In the genomic region with DNA sequence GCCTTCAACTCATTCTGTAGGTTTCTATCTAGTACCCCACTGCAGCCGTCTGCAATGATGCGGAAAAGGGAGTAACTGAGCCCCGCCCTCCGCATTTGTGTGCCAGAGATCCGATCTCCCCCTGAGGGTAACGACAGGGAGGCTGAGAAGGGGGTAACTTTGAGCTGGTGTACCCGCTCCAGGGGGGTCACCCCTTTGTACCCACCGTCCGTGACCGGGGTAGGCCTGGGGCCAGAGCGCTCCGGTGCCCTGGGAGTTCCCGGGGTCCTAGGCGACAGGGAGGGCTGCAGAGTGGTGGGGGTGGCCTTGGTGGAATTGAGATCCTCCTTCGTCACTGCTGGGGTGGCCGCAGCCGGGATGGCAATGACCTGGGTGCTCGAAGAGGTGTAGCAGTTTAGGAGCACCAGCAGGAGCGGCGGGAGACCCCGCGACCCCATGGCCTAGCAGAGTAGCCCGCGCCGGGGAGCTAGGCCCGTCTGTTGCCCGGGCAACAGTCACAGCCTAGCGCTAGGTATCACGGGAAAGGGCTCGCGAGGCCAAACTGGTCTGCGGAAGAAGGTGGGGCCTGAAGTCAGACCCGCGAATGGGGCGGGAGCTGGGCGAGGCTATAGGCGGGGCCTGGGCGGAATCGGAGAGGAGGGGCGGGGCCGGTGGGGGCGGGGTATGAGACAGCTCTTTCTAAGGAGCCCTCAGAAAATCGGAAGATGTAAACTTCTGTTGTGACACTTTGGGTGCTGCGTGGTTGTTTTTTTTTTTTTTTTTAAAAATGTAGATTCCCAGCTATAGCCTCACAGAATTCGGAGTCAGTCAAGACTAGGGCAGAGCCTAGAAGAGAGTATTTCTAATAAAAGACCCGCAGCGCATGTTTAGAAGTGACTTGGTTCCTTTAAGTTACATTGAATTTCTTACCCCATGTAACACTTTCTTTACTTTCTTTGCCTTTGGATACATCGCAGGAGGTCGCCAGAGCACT, we compare ENCODE assay signal across 8 mouse cellular contexts. TPM values are rescaled to one million over a fixed set of nuclear protein-coding genes. Genes with fewer than 3 reads are reported as not detected.
DNase-seq lines count a peak whose midpoint lies in the region; ATAC-seq lines count a peak whose summit lies in the region.

A gene (minus strand): TSS at position 528 of the 973 bp plus-strand sequence.

- H3K36me3 ChIP-seq in hindbrain, embryonic 11.5 days (ENCODE audit: control insufficient read depth, insufficient read depth, low read length) = no peaks in the 10 kb centered on the region

- 2% methylated on average over 48 of the region's 49 CpGs for WGBS in hindbrain, embryonic 11.5 days

- H3K9ac ChIP-seq in hindbrain, embryonic 11.5 days (ENCODE audit: low read depth, low read length) = peak within 1 kb of the TSS; percentile 73

- H3K27ac ChIP-seq in hindbrain, embryonic 11.5 days (ENCODE audit: low read depth, low read length) = no peak within 1 kb of the TSS

- peak; percentile 97 for ATAC-seq in hindbrain, embryonic 11.5 days (ENCODE audit: low FRiP score)

- DNase-seq in Muller cell, postnatal 12 days (ENCODE audit: inconsistent ontology term) = peak; percentile 93
- DNase-seq in cerebellum, adult 9-11 months = peak; percentile 89
- DNase-seq in frontal cortex, adult 2 months (ENCODE audit: extremely low spot score in 1 of 2, low spot score in 1 of 2) = peak; percentile 57 to 85
- peak; percentile 94 for DNase-seq in hindbrain, embryonic 11.5 days (ENCODE audit: low spot score)
- DNase-seq in layer of hippocampus, postnatal 10 days (ENCODE audit: low spot score in 2 of 2) = peak; percentile 79 to 85
- DNase-seq in lung, postnatal 14 days = peak; percentile 91
- DNase-seq in retina, adult 2 months (ENCODE audit: low read depth, low spot score) = peak; percentile 85
- DNase-seq in thymus, postnatal 36 days = peak; percentile 86 to 91

- H3K4me1 ChIP-seq in hindbrain, embryonic 11.5 days (replicated peaks; ENCODE audit: control insufficient read depth, insufficient read depth, low read length) = no peaks in the 10 kb centered on the region; the same call in 1 of the 2 replicates

- peak within 1 kb of the TSS; percentile 43 for H3K4me2 ChIP-seq in hindbrain, embryonic 11.5 days (replicated peaks; ENCODE audit: low read depth, low read length)

- no peaks in the 10 kb centered on the region for H3K27me3 ChIP-seq in hindbrain, embryonic 11.5 days (ENCODE audit: control insufficient read depth, insufficient read depth, low read length)

- H3K9me3 ChIP-seq in hindbrain, embryonic 11.5 days (ENCODE audit: control insufficient read depth, low read length) = no peaks in the 10 kb centered on the region

- peak within 1 kb of the TSS; percentile 66 for H3K4me3 ChIP-seq in hindbrain, embryonic 11.5 days (ENCODE audit: low read depth, low read length)

RNA-seq across cellular contexts. Expression of the gene that starts here (rescaled TPM):
- 39.5 and 46.5 TPM in 2 replicates for polyA plus RNA-seq in frontal cortex, adult 2 months (2012; rRNA removed)
- 4.4 and 5.6 TPM in 2 replicates for polyA plus RNA-seq in hindbrain, embryonic 11.5 days (2014; fragmentation: Nextera tagmentation; extraction: Ambion mirVana)
- 10 to 100 TPM; 15.0 to 17.3 TPM for total RNA-seq in layer of hippocampus, postnatal 10 days (2021)
